Mouse (Mus musculus) thymus, adult 2 months (tissue): ENCODE data around the gene Sgcb. TPM values are rescaled to one million over a fixed set of nuclear protein-coding genes. Genes with fewer than 3 reads are reported as not detected.

ENCODE experiments used
- DNase-seq: peaks from one replicate; pipeline ENCODE4 v3.0.0; 2021
- H3K27ac ChIP-seq: fragments of 200-500 bp; 2 replicates; pipeline ENCODE4 v1.5.1; 2012; ENCODE audit warnings: low read length, control low read depth; ENCODE audit not compliant: control insufficient read depth, insufficient read depth
- H3K27me3 ChIP-seq: fragments of 200-500 bp; 2 replicates; pipeline ENCODE4 v1.6.1; 2012; ENCODE audit warnings: mild to moderate bottlenecking, low read length, moderate library complexity, mixed read lengths; ENCODE audit not compliant: control insufficient read depth, insufficient read depth
- H3K36me3 ChIP-seq: fragments of 200-500 bp; 2 replicates; pipeline ENCODE4 v1.6.1; 2012; ENCODE audit warnings: mild to moderate bottlenecking, low read length, moderate library complexity; ENCODE audit not compliant: control insufficient read depth, insufficient read depth
- H3K4me1 ChIP-seq: fragments of 200-500 bp; replicated peaks from 2 replicates; pipeline ENCODE4 v1.6.1; 2012; ENCODE audit warnings: low read length; ENCODE audit not compliant: control insufficient read depth, insufficient read depth
- H3K4me3 ChIP-seq: fragments of 200-500 bp; 2 replicates; pipeline ENCODE4 v1.5.1; 2012; ENCODE audit warnings: mild to moderate bottlenecking, low read length, control low read depth, moderate library complexity; ENCODE audit not compliant: control insufficient read depth, insufficient read depth
- CTCF ChIP-seq: fragments of 200-500 bp; IDR thresholded peaks from 2 replicates; pipeline ENCODE4 v1.5.1; 2012; ENCODE audit warnings: mild to moderate bottlenecking, control low read depth, low read length, moderate library complexity, borderline replicate concordance; ENCODE audit not compliant: control insufficient read depth, poor library complexity, insufficient read depth; ENCODE audit errors: extremely low read depth
- POLR2A ChIP-seq: fragments of 200-500 bp; IDR thresholded peaks from 2 replicates; pipeline ENCODE4 v1.6.1; 2012; ENCODE audit warnings: mild to moderate bottlenecking, low read length, control low read depth, moderate library complexity; ENCODE audit not compliant: control insufficient read depth, poor library complexity, insufficient read depth; ENCODE audit errors: extremely low read depth
- WGBS: fragments of 180-500 bp; shearing (Covaris S2); methylation state at CpG from one replicate; pipeline ENCODE4 v1.1.7; 2018; 5-methylcytosine and 5-hydroxymethylcytosine counted together
- polyA plus RNA-seq: library from polyadenylated mRNA; depleted of rRNA; stranded (reverse); fragments of >200 nt; gene quantifications from 2 replicates; pipeline ENCODE4 v1.2.3, GENCODE M21; 2012

Gene Sgcb
- polyA plus RNA-seq, 1 experiment = 8.9 TPM

DNA sequence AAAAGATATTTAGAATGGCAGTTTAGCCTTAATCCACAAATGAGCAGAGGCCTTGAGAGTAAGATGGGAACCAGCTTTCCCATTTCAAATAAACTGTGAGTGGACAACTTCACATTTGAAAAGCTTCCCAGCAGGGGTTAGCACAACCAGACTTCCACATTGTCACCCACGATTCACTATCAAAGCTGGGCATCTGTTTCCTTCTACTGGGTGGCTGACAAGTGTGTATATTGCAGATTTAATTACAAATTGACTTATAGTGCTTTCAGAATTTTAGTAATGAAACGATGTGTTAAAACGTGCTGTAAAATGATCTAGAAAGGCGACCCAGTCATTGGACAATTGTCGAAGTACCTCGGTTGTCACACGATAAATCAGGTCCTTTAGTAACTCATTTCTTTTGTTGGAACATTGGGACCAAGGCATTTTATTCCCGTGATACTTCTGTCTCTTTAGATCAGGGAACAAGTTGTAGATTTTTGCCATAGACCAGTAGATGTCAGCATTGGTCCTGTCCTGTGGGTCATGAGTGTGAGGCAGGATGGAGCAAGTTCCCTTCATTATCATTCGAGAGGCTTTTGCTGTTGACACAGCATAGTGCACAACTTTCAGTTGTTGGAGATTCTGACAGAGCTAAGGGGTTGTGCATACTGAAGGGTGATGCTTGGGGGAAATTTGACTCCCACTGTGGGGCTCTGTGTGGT is 36.3 kb upstream of the Sgcb start:
- H3K36me3 ChIP-seq = no peaks in the 10 kb centered on the region
- TF ChIP-seq POLR2A (no peak), CTCF (no peak)
- no peaks in the 10 kb centered on the region for H3K27me3 ChIP-seq
- 37% methylated on average over 9 of the region's 9 CpGs for WGBS
- no peaks in the 10 kb centered on the region for H3K4me1 ChIP-seq
- H3K27ac ChIP-seq = no peak overlapping the region
- H3K4me3 ChIP-seq = no peak overlapping the region
- no peak for DNase-seq

DNA sequence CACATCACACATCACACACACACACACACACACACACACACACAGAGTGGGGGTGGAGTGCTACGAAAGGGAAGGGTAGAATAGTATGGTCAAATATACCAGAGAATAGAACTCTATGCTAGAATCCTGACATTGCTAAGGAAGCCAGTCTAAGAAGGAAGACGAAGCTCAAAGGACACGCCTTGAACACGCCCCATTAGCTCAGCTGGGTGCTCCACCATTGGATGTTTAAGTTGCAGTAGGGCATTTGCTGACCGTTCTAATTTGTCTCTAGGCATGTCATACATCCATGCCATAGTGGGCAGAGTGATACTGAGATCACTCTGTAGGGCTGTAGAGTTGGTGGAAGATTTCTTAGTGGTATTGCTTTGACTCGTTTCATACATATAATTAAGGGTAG is 35.6 kb upstream of the Sgcb start:
- TF ChIP-seq CTCF = no peak
- TF ChIP-seq POLR2A = no peak
- H3K4me1 ChIP-seq = no peaks in the 10 kb centered on the region
- no peaks in the 10 kb centered on the region for H3K36me3 ChIP-seq
- no peak overlapping the region for H3K4me3 ChIP-seq
- H3K27me3 ChIP-seq = no peaks in the 10 kb centered on the region
- H3K27ac ChIP-seq = no peak overlapping the region
- WGBS = 80% methylated on average over 6 of the region's 6 CpGs
- no peak for DNase-seq

DNA sequence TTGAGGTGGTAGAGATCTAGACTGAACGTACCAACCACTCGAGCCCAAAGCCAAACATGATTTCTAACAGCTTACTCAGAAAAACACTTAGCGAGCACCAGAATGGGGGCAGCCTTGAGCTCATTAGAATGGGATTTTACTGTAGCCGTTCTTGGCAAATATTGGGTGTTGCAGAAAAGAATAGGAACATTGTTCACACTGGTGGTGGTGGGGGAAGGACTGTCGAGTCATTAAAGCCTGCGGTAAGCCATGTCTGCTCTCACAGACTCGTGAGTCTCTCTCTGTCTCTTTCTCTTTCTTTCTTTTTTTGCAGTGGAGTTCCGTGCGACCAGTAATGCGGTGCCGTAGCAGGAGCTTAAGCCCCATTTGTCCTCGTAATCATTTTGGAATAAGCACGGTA is 29.0 kb upstream of the Sgcb start:
- no peak overlapping the region for H3K27ac ChIP-seq
- DNase-seq = no peak
- TF ChIP-seq CTCF (no peak), POLR2A (no peak)
- no peaks in the 10 kb centered on the region for H3K36me3 ChIP-seq
- WGBS = 85% methylated on average over 13 of the region's 13 CpGs
- no peak overlapping the region for H3K4me3 ChIP-seq
- H3K27me3 ChIP-seq = no peaks in the 10 kb centered on the region
- H3K4me1 ChIP-seq = no peaks in the 10 kb centered on the region

GRCm38 (mm10) chr5:73675604-73676003 is 28.0 kb upstream of the Sgcb start:
- Histone ChIP-seq H3K4me3 (no peak overlapping the region), H3K36me3 (no peaks in the 10 kb centered on the region), H3K4me1 (no peaks in the 10 kb centered on the region), H3K27ac (no peak overlapping the region), H3K27me3 (no peaks in the 10 kb centered on the region)
- WGBS = 91% methylated on average over 3 of the region's 3 CpGs
- no peak for DNase-seq
- TF ChIP-seq POLR2A (no peak), CTCF (no peak)

DNA sequence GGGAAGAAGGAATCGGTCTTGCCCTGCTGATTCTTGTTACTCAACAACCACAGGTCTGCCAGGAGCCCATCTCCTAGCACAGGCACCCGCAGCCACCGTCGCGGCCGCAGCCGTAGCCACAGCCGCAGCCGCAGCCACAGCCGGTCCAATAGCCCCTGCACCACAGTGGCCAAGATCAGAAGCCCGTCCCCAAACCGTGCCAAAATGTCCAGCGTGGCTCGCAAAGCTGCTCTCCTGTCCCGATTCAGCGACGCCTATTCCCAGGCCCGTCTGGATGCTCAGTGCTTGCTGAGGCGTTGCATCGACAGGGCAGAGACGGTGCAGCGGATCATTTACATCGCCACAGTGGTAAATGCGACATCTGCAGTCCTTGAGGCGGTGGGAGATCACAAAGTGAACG is 21.8 kb upstream of the Sgcb start:
- Histone ChIP-seq H3K27me3 (no peaks in the 10 kb centered on the region), H3K36me3 (no peaks in the 10 kb centered on the region), H3K27ac (no peak overlapping the region), H3K4me1 (no peaks in the 10 kb centered on the region), H3K4me3 (no peak overlapping the region)
- TF ChIP-seq CTCF (no peak), POLR2A (no peak)
- WGBS = 63% methylated on average over 26 of the region's 26 CpGs
- no peak for DNase-seq

GRCm38 (mm10) chr5:73667877-73668276 is 20.3 kb upstream of the Sgcb start:
- Histone ChIP-seq H3K36me3 (no peaks in the 10 kb centered on the region), H3K27ac (no peak overlapping the region), H3K27me3 (no peaks in the 10 kb centered on the region), H3K4me3 (no peak overlapping the region), H3K4me1 (no peaks in the 10 kb centered on the region)
- WGBS = 85% methylated on average over 2 of the region's 2 CpGs
- DNase-seq = no peak
- TF ChIP-seq CTCF (no peak), POLR2A (no peak)

- no peak overlapping the region for H3K27ac ChIP-seq
- WGBS = 95% methylated on average over 2 of the region's 2 CpGs
- H3K4me1 ChIP-seq = no peaks in the 10 kb centered on the region
- no peak overlapping the region for H3K4me3 ChIP-seq
- H3K27me3 ChIP-seq = no peaks in the 10 kb centered on the region
- no peaks in the 10 kb centered on the region for H3K36me3 ChIP-seq
- TF ChIP-seq POLR2A (no peak), CTCF (no peak)
- no peak for DNase-seq
Observed at GRCm38 (mm10) chr5:73666695-73667094, 19.1 kb upstream of the Sgcb start.
